Mouse (Mus musculus): ENCODE measurements around the gene Podn.

The Podn gene

DNA sequence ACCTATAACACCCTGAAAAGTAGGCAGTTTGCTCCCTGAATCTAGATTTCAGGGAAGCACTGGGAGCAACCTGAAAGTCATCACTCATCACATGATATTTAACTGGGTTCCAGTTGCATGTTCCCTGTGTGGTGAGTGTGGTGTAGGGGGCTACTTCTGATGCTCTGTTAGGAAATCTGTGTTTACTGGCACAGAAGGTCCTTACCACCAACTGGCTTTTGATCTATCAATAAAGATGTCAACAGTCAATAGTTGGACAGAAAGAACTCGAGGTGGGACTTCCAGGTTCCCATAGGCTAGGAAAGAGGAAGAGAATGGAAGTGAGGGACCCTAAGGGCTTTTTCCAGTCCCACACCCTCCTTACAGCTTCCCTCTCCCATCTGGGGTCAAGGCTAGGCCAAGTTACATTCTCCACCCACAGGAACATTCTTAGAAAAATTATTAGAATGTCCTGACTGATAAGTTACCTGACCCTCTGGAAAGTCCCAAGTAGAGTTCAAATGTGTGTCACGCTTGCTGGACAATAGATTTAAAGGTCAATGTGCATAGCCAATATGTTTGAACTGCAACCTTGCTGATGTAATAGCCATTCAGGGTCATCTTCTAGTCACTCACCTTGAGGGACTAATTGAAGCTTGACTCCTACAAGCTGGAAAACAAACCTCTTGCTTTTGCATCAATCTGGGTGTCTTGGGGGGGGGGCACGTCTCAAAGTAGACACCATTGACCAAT, 18.9 kb downstream of the Podn start:
- no peak for DNase-seq (ENCODE audit: low read depth)

DNA sequence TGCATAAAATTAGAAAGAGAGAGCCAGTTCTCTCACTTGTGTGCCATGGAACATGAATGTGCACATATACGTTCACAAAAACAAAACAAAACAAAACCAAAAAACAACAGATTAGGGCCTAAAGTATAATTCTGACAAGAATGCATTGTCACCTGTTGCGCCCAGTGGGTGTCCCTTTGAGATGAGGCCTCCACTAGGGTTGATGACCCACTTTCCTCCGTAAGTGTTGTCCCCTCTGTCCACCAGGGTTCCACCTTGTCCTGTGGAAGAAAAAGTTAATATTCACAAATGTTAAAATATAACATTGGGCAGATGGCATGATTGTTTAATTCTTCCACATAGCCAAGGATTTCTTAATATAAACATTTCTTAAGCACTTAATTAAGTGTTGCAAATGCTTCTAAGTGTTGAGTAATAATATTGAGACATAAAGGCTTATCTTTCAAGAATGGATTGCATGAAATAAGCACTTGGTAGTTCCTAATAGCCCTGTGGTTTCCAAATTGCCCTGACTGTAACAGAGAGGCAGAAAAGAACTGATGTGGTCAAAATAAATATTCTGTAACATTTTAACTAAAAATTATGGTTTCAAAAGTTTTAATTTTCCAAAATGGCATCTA, 21.9 kb downstream of the Podn start:
- no peak for DNase-seq (ENCODE audit: low read depth)

DNA sequence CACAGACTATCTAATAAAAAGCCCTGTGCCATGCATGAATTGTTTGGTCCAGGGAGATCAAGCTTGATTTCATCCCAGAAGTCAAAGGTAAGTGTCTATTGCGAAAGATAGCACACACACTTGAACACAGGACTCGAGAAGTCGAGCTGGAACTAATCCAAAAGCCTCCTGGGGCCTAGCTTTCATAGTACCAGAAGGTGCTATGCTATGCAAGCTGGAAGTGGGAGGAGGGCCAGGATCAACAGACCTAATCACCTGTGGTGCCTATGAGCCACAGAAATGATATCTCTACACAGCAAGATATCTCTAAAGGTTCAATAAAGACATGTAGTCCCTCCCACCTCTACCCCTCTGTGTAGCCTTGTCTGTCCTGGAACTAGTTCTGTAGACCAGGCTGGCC, 24.2 kb downstream of the Podn start:
- no peak for DNase-seq (ENCODE audit: low read depth)

DNA sequence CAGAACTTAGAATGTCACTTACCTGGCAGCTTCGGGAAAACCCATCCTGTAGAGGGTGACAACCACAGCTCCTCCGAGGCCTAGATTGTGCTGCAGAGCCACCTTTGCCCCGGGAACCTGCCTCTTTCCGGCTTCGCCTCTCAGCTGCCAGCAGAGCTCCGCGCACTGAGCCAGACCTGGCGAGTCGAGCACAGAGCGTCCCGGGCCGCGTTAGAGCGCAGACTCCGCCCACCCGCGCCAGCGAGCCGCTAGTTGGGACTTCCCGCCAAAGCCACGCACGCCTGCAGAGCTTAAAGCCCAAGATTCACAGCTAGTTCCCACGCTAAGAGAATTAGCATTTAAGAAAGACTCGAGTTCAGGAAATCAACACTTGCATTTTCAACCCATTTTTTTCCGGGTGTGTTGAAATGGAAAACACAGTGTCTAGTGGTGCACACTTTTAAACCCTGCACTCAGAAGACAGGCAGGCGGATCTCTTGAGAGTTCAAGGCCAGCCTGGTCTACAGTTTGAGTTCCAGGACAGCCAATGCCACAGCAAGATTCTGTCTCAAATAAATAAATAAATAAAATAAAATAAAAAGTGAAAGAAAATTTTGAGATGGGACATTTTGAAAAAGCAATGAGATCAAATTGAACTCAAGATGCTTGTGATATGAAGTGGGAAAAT, 24.9 kb downstream of the Podn start:
- peak; percentile 89 for DNase-seq (ENCODE audit: low read depth)

DNA sequence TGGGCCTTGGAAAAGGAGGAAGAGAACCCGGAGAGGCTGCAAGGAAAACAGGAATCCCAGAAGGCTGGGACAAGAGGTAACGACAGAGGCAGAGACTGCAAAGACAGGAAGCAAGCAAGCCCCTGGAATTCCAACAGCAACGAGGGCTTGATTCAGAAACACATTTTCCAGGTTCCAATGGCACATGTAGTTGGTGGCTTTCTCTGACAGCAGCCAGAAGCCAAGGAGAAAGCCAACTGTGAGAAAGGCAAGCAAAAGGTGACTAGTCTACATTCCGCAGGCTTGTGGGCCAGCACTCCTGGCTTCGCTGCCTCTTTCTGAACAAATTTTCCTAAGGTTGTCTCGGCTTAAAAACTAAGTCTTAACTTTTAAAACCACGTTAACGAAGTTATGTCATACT, 25.5 kb downstream of the Podn start:
- no peak for DNase-seq (ENCODE audit: low read depth)

DNA sequence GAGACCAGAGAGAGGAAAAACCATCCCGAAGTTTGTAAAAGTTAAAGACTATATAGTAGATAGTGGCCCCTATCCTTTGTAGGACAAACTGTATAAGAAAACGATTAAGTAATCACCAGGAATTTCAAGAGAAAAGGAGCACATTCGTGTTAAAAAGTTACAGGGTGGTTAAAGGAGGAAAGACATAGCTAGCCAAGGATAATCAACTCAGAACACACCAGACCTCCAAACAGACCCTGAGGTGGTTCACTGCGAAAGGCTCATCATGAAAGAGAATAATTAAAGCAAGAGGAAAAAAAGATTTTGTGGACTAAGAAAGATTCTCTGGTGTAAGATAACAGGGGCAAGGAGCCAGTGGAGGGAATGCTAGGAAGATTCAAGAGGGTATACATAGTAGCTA, 26.0 kb downstream of the Podn start:
- DNase-seq (ENCODE audit: low read depth) = no peak

DNA sequence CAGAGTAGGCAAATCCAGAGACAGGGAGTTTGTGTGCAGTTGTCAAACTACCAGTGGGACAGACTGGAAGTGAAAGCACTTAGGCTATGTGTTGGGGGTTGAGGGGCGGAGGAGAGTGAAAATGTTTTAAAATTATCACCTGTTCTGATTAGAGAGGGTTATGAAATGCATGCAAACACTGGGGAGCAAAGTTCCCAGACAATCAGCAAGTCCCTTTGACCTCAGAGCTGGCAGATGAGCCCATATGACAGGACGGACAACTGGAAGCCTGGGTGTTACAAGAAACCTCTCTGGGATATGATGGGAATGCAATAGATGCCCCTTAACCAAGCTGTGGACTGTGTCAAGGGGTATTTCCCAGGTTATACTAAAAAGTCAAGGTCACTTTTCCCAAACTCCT, 28.2 kb downstream of the Podn start:
- no peak for DNase-seq (ENCODE audit: low read depth)

DNA sequence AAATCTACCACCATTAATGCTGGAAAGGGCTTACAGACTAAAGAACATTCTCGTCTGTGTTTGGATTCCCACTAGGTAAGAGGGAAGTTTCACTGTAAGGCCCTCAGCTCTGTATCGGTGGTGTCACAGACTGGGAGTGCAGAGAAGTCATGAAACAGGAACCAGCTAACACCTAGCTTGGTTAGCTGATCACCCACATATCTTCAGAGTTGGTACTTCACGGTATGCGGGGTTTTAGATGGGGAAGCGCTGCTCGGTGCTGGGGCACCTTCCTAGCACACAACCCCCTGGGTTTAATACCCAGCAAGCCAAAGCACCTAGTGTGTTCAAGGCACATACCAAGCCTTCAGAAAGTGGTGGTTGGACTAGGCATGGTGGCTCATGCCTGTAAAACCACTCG, 29.0 kb downstream of the Podn start:
- DNase-seq (ENCODE audit: low read depth) = no peak

DNA sequence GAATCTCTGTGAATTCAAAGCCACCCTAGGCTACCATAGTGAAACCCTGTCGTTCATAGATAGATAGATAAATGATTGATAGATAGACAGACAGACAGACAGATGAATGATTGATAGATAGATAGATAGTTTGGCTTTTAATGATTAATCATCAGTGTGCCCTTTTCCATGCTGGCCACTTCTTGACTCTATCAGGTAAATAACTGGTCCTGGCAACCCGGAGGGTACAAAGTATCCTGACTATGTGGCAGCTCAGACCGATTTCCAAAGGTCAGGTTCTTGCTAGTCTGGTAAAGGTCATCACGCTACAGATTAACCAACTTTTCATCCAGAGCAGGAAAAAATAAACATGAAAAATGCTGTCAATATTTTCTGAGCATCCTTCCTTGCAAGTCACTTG, 29.7 kb downstream of the Podn start:
- no peak for DNase-seq (ENCODE audit: low read depth)

DNA sequence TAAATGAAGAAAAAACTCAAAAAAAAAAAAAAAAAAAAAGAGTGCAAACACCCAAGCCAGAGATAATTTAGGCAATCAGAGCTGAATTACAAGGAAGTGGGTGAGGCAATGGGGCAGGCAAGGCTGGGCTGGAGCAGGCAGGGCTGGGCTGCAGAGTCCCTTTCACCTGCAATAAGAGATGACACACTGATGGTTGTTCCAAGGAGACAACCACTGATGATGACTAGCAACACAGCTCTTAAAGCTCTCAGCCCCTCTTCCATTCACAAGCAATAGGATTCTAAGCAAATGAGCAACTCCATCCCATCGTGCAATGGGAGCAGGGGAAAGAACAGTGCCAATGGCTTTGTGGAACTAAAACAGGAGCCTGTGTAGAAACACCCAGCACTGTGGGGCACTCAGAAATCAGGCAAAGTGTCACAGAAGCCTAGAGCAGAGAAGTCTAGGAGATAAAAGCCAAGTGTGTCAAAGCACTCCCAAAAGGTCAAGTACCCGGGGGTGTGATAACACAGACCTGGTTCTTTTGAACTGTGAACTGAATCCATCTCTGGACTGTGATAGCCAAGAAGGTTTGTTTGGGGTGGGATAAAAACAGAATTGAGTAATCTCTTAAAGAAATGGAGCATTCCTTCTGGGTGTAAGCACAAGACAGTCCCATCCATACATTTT, 30.9 kb downstream of the Podn start:
- no peak for DNase-seq (ENCODE audit: low read depth)

DNA sequence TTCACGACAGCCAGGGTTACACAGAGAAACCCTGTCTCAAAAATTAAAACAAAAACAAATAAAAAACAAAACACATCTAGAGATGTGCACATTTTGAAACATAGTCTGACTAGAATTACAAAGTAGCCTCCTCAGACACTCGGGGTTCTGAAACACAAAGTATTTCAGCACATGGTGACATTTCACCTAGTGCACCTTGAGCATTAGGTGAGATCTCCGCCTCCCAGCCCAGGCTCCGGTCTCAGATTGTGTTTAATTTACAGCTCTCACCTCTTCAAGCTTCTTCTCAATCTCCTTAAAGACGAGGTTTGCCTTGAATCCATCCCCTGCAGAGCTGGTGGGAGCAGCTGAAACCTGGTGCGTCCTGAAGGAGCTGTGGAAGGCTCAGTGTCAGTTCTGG, 32.6 kb downstream of the Podn start:
- DNase-seq (ENCODE audit: low read depth) = no peak

DNA sequence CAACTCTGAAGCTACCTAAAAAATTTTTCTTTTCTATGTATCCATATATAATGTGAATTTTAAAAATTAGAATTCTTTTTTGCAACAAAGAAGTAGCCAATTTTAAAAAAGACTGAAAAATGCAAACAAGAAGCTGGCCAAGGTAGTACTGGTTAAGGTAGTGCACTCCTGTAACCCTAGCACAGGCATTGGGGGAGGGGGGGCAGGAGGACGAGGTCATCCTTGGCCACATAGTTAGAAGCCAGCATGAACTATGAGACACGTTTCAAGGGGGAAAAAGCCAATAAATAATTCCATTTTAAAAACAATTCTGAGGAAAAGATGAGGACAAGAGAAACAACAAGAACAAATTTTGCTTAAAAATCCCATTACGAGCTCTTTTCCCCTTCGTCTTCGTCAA, 33.7 kb downstream of the Podn start:
- DNase-seq (ENCODE audit: low read depth) = no peak

DNA sequence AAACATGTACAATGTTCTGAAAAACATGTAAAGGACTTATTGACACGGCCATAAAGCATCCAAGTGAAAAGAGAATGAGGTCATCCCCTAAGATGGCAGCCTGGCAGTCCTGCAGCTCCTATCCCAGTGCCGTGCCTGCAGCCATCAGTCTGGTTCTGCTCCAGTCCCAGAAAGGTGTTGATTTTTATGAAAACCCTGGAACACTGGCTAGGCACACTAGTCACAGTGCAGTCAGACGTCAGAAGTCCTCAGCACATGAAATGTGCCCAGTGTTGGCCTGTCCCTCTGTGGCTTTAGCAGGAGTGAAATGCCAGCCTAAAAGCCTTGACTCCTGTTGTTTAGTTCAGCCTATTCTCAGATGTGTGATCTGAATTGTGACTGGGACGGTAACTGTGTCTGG, 35.5 kb downstream of the Podn start:
- DNase-seq (ENCODE audit: low read depth) = no peak

DNA sequence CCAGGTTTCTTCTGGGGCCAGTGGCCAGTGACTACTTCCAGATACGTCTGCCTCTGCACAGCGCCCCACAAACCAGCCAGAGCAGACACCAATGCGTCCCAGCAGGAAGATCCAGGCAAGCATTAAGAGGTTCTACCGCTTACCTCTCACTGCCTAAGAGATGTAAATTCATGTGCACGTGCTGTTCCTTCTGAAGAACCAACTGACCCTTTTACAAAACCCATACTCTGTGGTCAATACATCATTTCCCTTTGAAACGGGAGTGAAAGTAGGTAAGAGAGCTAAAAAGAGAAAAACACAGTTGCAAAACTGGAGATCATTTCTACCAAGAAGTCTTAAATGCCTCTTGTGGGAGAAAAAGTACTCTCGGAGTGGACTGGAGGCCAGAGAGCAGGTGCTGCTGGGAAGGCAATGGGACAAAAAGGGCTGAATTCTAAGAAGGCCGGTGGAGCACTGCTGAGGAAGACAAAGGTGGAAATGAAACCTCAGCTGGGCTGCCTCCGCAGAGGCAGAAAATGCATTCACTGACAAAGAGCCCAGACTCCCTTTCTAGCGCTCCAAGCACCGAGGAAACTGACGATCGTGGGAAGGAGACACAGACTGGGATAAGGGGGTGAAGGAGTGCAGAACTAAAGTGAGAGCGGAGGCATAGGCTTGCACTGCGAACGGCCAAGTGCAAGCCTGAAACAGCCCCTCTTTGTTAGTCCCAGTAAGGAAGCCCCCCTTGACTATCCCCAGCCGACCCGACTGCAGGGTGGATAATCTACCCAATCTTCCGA, 36.5 kb downstream of the Podn start:
- no peak for DNase-seq (ENCODE audit: low read depth)

DNA sequence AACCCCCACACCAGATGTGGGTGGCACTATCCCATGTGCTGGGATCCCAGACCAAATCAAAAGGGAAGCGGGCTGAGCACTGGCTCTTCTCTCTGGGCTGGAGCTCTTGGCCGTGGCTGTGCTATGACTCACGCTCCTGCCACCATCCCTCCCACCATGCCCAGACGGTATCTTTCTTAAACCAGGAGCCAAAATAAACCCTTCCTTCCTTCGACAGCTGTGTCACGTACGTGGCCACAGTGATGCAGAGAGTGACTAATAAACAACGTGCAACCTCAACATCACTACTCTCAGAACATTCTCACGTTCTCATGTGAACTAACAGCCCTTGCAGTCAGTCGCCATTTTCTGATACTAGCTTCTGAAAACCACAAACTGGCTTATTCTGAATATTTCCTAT, 38.1 kb downstream of the Podn start:
- peak; percentile 99 for DNase-seq (ENCODE audit: low read depth)

DNA sequence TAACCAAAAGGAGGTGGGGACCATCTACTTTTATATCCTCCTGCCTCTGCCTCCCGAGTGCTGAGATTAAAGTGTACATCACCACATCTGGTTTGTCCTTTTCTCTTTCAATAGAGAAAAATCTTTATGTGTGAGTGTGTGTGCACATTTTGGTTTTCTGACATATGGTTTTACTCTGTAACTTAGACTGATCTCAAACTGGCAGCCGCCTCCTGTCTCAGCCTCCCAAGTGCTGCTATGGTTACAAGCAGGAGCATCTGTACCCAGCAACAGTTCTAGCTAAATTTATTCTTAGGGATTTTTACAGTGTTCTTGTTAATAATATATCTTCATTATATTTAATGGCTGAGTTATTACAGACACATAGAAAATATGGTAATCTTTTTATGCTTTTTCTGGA, 39.0 kb downstream of the Podn start:
- no peak for DNase-seq (ENCODE audit: low read depth)

DNA sequence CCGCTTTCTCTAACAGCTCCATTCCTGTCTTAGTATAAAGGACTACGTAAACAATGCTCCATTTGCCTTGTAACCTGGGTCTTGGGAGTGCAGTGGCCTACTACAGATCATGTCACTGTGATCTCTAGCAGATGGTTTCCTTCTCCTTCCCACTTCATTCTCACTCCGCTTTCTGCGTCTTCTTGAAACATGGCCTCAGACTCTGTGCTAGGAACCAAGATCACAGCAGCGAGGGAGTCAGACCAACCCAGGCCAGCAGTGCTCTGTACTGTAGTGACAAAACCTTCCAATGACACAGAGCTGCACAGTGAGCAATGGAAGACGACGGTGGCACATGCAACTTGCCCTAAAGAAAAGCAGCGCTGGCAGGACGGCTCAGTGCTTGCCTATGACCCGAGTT, 40.4 kb downstream of the Podn start:
- no peak for DNase-seq (ENCODE audit: low read depth)

DNA sequence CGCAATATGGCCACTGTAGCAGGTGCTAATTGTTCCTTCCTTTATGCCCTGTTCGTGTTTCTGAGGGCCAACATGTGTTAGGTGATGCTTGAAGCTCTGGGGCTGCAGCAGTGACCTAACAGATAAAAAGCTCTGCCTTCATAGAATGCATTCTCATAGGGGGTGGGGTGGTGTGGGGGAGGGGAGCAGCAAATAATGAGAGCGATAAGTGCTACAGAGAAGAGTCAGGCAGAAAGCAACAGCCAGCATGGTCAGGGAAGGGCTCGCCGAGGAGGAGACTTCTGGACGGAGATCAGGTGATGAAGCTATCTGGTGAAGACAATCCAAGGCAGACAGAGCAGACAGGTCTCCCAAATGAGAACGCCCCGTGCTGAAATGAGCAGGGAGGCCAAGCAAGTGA, 43.6 kb downstream of the Podn start:
- no peak for DNase-seq (ENCODE audit: low read depth)

DNA sequence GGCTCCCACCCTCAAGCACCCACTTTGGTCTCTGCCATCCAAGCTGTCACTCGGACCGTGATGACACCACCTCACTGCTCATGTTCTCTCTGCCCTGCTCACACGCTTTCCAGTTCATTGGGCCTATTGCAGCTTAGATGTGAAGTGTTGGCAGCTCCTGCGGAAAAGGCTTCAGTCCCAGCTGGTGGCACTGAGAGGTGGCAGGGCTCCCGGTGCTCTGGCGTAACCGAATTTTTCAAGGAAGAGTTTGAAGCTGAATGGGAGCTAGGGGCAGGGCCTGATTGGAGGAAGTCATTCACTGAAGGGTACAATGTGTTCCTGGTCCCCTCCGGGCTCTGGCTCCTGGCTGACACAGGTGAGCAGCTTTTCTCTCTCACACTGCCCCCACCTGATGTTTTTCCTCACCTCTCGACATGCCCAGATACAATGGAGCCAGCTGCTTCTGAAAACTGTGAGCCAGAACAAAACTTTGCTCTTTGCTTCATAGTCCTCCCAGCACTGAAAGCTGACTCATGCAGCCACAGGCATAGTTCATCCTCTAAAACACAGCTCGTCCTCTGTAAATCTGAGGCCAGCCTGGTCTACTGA, 44.5 kb downstream of the Podn start:
- DNase-seq (ENCODE audit: low read depth) = no peak

DNA sequence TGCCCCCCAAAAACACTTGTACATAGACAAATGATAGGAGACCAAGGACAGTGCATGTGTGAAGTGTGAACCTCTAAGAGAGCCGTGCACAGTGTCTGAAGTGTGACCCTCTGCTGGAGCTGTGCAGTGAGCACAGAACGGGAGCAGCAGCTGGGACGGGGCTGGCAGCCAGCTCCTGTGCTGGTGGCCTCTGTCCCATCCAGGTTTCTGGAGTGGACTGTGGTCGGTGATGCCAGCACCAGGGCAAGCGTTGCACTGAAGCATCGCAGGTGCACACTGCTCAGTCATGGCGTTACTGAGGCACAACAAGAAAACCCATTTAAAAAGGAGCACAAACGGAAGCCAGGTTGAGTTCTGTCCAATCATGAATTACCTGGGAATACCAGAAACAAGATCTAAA, 50.1 kb downstream of the Podn start:
- DNase-seq (ENCODE audit: low read depth) = no peak

DNA sequence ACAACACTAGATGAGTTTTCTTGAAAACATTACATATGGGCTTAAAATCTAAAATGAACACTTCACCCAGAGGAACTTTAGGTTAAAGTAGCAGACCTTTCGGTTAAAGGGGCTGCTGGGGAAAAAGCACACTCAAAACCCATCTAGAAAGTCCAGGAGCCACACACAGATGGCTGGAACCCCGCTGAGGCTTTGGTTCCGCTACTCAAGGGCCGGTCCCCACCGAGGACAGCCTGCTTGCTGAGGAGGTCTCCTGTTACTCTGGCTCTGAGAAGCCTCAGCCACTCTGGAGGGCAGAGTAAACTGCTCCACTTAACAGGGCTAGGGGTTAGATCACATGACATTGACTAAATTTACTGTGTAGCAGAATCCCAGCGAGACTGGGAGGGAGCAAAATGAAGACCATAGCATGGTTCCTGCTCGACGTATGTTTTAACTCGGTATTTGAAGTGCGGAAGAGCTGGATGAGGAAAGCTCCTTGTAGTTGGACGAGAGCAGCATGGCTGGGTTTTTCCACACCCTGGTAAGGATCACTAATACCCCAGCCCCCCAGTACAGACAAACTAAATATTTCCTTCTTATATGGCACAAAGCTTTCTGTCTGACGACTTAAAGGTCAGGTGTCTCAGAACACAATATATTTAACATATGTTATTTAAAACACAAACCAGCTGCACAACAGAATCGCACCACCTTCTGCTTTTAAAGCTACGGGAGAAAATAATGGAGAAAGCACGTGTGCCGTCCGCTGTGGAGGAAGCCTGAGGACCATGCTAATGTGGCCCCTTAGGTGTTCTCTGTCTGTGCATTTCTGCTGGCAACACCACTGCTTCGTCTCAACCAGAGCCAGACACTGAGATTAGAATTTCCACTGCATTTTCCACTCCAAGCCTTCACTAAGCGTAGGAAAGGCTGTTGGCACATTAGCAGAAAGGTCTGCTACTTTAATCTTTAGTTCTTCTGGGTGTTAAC, 50.8 kb downstream of the Podn start:
- no peak for DNase-seq (ENCODE audit: low read depth)
